Mouse (Mus musculus): Measurements from ENCODE around the gene Frat2. TPM values are rescaled to one million over a fixed set of nuclear protein-coding genes. Genes with fewer than 3 reads are reported as not detected.

Gene Frat2
- polyA plus RNA-seq, 1 experiment from 2014 or later = 7.2 TPM

GRCm38 (mm10) chr19:41832501-41833201, 15.3 kb downstream of the Frat2 start:
- H3K9me3 ChIP-seq (replicated peaks; ENCODE audit: low read length) = no peaks in the 10 kb centered on the region
- no peak overlapping the region for H3K4me3 ChIP-seq (replicated peaks; ENCODE audit: low read depth, low read length)
- H3K27ac ChIP-seq = no peak overlapping the region
- no peak for ATAC-seq (replicated peaks; ENCODE audit: low FRiP score, low read depth)
- no peaks in the 10 kb centered on the region for H3K27me3 ChIP-seq (ENCODE audit: insufficient read depth, low read length)
- 76% methylated on average over 13 of the region's 13 CpGs for whole genome bisulfite sequencing
- DNase-seq (ENCODE audit: low spot score) = no peak
- no peak overlapping the region for H3K4me2 ChIP-seq (ENCODE audit: low read length)
- H3K9ac ChIP-seq (ENCODE audit: low read depth, low read length) = no peak overlapping the region
- TF ChIP-seq CTCF (IDR thresholded peaks at IDR 0.05; ENCODE audit: low read depth) = no peak
- no peaks in the 10 kb centered on the region for H3K36me3 ChIP-seq (ENCODE audit: insufficient read depth, low read length)
- peaks cover 10% of the 10 kb centered on the region for H3K4me1 ChIP-seq (replicated peaks; ENCODE audit: insufficient read depth, low read length)

- H3K27me3 ChIP-seq (ENCODE audit: insufficient read depth, low read length) = no peaks in the 10 kb centered on the region
- DNase-seq (ENCODE audit: low spot score) (no peak), ATAC-seq (replicated peaks; ENCODE audit: low FRiP score, low read depth) (no peak)
- no peaks in the 10 kb centered on the region for H3K36me3 ChIP-seq (ENCODE audit: insufficient read depth, low read length)
- no peaks in the 10 kb centered on the region for H3K9me3 ChIP-seq (replicated peaks; ENCODE audit: low read length)
- no peak for TF ChIP-seq CTCF (IDR thresholded peaks at IDR 0.05; ENCODE audit: low read depth)
- peak overlapping the region; percentile 73; the same call in 1 of the 2 replicates for H3K4me3 ChIP-seq (replicated peaks; ENCODE audit: low read depth, low read length)
- 11% methylated on average over 14 of the region's 14 CpGs for WGBS
- no peak overlapping the region for H3K27ac ChIP-seq
- peaks cover 10% of the 10 kb centered on the region for H3K4me1 ChIP-seq (replicated peaks; ENCODE audit: insufficient read depth, low read length)
- peak overlapping the region; percentile 98 for H3K4me2 ChIP-seq (ENCODE audit: low read length)
- no peak overlapping the region for H3K9ac ChIP-seq (ENCODE audit: low read depth, low read length)
These were observed 16.1 kb downstream of the Frat2 start for GRCm38 (mm10) chr19:41831718-41832391.

GRCm38 (mm10) chr19:41831101-41831570, 16.8 kb downstream of the Frat2 start:
- TF ChIP-seq CTCF (IDR thresholded peaks at IDR 0.05; ENCODE audit: low read depth) = no peak

GRCm38 (mm10) chr19:41830106-41831031, 17.6 kb downstream of the Frat2 start:
- H3K27ac ChIP-seq = peak overlapping the region; percentile 81
- no peaks in the 10 kb centered on the region for H3K36me3 ChIP-seq (ENCODE audit: insufficient read depth, low read length)
- under 1% methylated on average over 95 of the region's 112 CpGs for WGBS
- DNase-seq (ENCODE audit: low spot score) = peak; percentile 67
- peak overlapping the region; percentile 98 for H3K4me2 ChIP-seq (ENCODE audit: low read length)
- peaks cover 10% of the 10 kb centered on the region for H3K4me1 ChIP-seq (replicated peaks; ENCODE audit: insufficient read depth, low read length)
- peak overlapping the region; percentile 77 for H3K9ac ChIP-seq (ENCODE audit: low read depth, low read length)
- peak overlapping the region; percentile 73 for H3K4me3 ChIP-seq (replicated peaks; ENCODE audit: low read depth, low read length)
- no peaks in the 10 kb centered on the region for H3K9me3 ChIP-seq (replicated peaks; ENCODE audit: low read length)
- TF ChIP-seq CTCF (IDR thresholded peaks at IDR 0.05; ENCODE audit: low read depth) = no peak
- H3K27me3 ChIP-seq (ENCODE audit: insufficient read depth, low read length) = no peaks in the 10 kb centered on the region
- ATAC-seq (replicated peaks; ENCODE audit: low FRiP score, low read depth) = peak; percentile 55

More at GRCm38 (mm10) chr19:41831101-41831570, 16.8 kb downstream of the Frat2 start:
- peak overlapping the region; percentile 98 for H3K4me2 ChIP-seq (ENCODE audit: low read length)
- no peaks in the 10 kb centered on the region for H3K27me3 ChIP-seq (ENCODE audit: insufficient read depth, low read length)
- WGBS = 1% methylated on average over 19 of the region's 19 CpGs
- no peak for DNase-seq (ENCODE audit: low spot score)
- H3K9me3 ChIP-seq (replicated peaks; ENCODE audit: low read length) = no peaks in the 10 kb centered on the region
- H3K9ac ChIP-seq (ENCODE audit: low read depth, low read length) = peak overlapping the region; percentile 77
- H3K27ac ChIP-seq = peak overlapping the region; percentile 81; the same call in 1 of the 2 replicates
- H3K4me1 ChIP-seq (replicated peaks; ENCODE audit: insufficient read depth, low read length) = peaks cover 10% of the 10 kb centered on the region
- H3K36me3 ChIP-seq (ENCODE audit: insufficient read depth, low read length) = no peaks in the 10 kb centered on the region
- H3K4me3 ChIP-seq (replicated peaks; ENCODE audit: low read depth, low read length) = peak overlapping the region; percentile 73
- no peak for ATAC-seq (replicated peaks; ENCODE audit: low FRiP score, low read depth)

- Histone ChIP-seq H3K9me3 (replicated peaks; ENCODE audit: low read length) (no peaks in the 10 kb centered on the region), H3K27ac (peak within 1 kb of the TSS; percentile 81), H3K27me3 (ENCODE audit: insufficient read depth, low read length) (no peaks in the 10 kb centered on the region), H3K36me3 (ENCODE audit: insufficient read depth, low read length) (no peaks in the 10 kb centered on the region), H3K4me3 (replicated peaks; ENCODE audit: low read depth, low read length) (peak within 1 kb of the TSS; percentile 73), H3K4me1 (replicated peaks; ENCODE audit: insufficient read depth, low read length) (peaks cover 10% of the 10 kb centered on the region), H3K4me2 (ENCODE audit: low read length) (peak within 1 kb of the TSS; percentile 98), H3K9ac (ENCODE audit: low read depth, low read length) (peak within 1 kb of the TSS; percentile 77)
- DNase-seq (ENCODE audit: low spot score) (peak; percentile 95), ATAC-seq (replicated peaks; ENCODE audit: low FRiP score, low read depth) (peak; percentile 89)
- WGBS = under 1% methylated on average over 39 of the region's 39 CpGs
- TF ChIP-seq CTCF (IDR thresholded peaks at IDR 0.05; ENCODE audit: low read depth) = no peak
These were observed 18.4 kb downstream of the Frat2 start, which contains the start of gene Frat1 for GRCm38 (mm10) chr19:41829381-41830105. Gene Frat1, plus strand, starts transcription at chr19:41829970.

All from kidney, postnatal 0 days (tissue).